Mouse (Mus musculus) hindbrain, embryonic 12.5 days (tissue): ENCODE results near the gene Ppp1r15b. TPM values are rescaled to one million over a fixed set of nuclear protein-coding genes. Genes with fewer than 3 reads are reported as not detected.

ENCODE experiments used
- ATAC-seq: fragments of 200-750 bp; cut with Nextera tagmentation; 2 replicates; pipeline ENCODE4 v1.8.0; 2017; ENCODE audit warnings: moderate TSS enrichment; ENCODE audit not compliant: low FRiP score
- H3K27ac ChIP-seq: fragments of 300-500 bp; sonication (generic); 2 replicates; pipeline ENCODE4 v1.5.1; 2016; ENCODE audit warnings: mild to moderate bottlenecking
- H3K27me3 ChIP-seq: fragments of 300-500 bp; sonication (generic); 2 replicates; pipeline ENCODE4 v1.6.1; 2016; ENCODE audit warnings: mild to moderate bottlenecking
- H3K36me3 ChIP-seq: fragments of 300-500 bp; sonication (generic); 2 replicates; pipeline ENCODE4 v1.6.1; 2016; ENCODE audit warnings: mild to moderate bottlenecking
- H3K4me1 ChIP-seq: fragments of 300-500 bp; sonication (generic); 2 replicates; pipeline ENCODE4 v1.6.1; 2016
- H3K4me2 ChIP-seq: fragments of 300-500 bp; sonication (generic); replicated peaks from 2 replicates; pipeline ENCODE4 v1.6.1; 2016; ENCODE audit warnings: mild to moderate bottlenecking
- H3K4me3 ChIP-seq: fragments of 300-500 bp; sonication (generic); 2 replicates; pipeline ENCODE4 v1.5.1; 2016; ENCODE audit warnings: mild to moderate bottlenecking
- H3K9ac ChIP-seq: fragments of 300-500 bp; sonication (generic); 2 replicates; pipeline ENCODE4 v1.6.1; 2016; ENCODE audit warnings: mild to moderate bottlenecking, moderate library complexity
- H3K9me3 ChIP-seq: fragments of 300-500 bp; sonication (generic); replicated peaks from 2 replicates; pipeline ENCODE4 v1.6.1; 2016; ENCODE audit warnings: mild to moderate bottlenecking
- WGBS: fragments of 180-500 bp; shearing (Covaris S2); methylation state at CpG from one replicate; pipeline ENCODE4 v1.1.7; 2016; 5-methylcytosine and 5-hydroxymethylcytosine counted together
- polyA plus RNA-seq: library from polyadenylated mRNA; unstranded; fragments of >200 nt; fragmentation: Nextera tagmentation; extraction: Ambion mirVana; gene quantifications from 2 replicates; pipeline ENCODE4 v1.2.1, GENCODE M21; 2016

Ppp1r15b gene
- 49.1 and 53.4 TPM in 2 replicates for polyA plus RNA-seq

GRCm38 (mm10) chr1:133130638-133131560, at the start of gene Ppp1r15b:
TSS of gene Ppp1r15b (plus strand) at chr1:133131143.
- H3K9ac ChIP-seq, result peak within 1 kb of the TSS; percentile 96
- peak; percentile 99 for ATAC-seq
- no peaks in the 10 kb centered on the region for H3K27me3 ChIP-seq
- H3K27ac ChIP-seq, result peak within 1 kb of the TSS; percentile 97
- H3K36me3 ChIP-seq, result no peaks in the 10 kb centered on the region
- WGBS, result under 1% methylated on average over 72 of the region's 72 CpGs
- H3K9me3 ChIP-seq, result no peaks in the 10 kb centered on the region
- H3K4me1 ChIP-seq, result peaks cover 49% of the 10 kb centered on the region
- H3K4me2 ChIP-seq, result peak within 1 kb of the TSS; percentile 99
- H3K4me3 ChIP-seq, result peak within 1 kb of the TSS; percentile 97

GRCm38 (mm10) chr1:133083003-133083546, 47.9 kb upstream of the Ppp1r15b start:
- no peak overlapping the region for H3K27ac ChIP-seq
- H3K9me3 ChIP-seq, result no peaks in the 10 kb centered on the region
- peaks cover 43% of the 10 kb centered on the region for H3K36me3 ChIP-seq
- H3K27me3 ChIP-seq, result no peaks in the 10 kb centered on the region
- 88% methylated on average over 5 of the region's 5 CpGs for WGBS
- H3K9ac ChIP-seq, result no peak overlapping the region
- ATAC-seq, result no peak
- H3K4me3 ChIP-seq, result no peak overlapping the region
- no peak overlapping the region for H3K4me2 ChIP-seq
- H3K4me1 ChIP-seq, result peaks cover 45% of the 10 kb centered on the region

GRCm38 (mm10) chr1:133083942-133084625, 46.9 kb upstream of the Ppp1r15b start:
- Histone ChIP-seq H3K36me3 (peaks cover 46% of the 10 kb centered on the region), H3K27ac (no peak overlapping the region), H3K4me3 (no peak overlapping the region), H3K4me2 (no peak overlapping the region), H3K4me1 (peaks cover 39% of the 10 kb centered on the region), H3K9me3 (no peaks in the 10 kb centered on the region), H3K9ac (no peak overlapping the region), H3K27me3 (no peaks in the 10 kb centered on the region)
- ATAC-seq, result no peak
- 72% methylated on average over 11 of the region's 11 CpGs for WGBS

- no peak overlapping the region for H3K9ac ChIP-seq
- WGBS, result 79% methylated on average over 14 of the region's 14 CpGs
- H3K4me3 ChIP-seq, result no peak overlapping the region
- H3K4me1 ChIP-seq, result peaks cover 33% of the 10 kb centered on the region
- no peak for ATAC-seq
- H3K4me2 ChIP-seq, result no peak overlapping the region
- H3K27me3 ChIP-seq, result no peaks in the 10 kb centered on the region
- no peak overlapping the region for H3K27ac ChIP-seq
- no peaks in the 10 kb centered on the region for H3K9me3 ChIP-seq
- peaks cover 51% of the 10 kb centered on the region for H3K36me3 ChIP-seq
Observed at GRCm38 (mm10) chr1:133084708-133085416, 46.1 kb upstream of the Ppp1r15b start.

- H3K27ac ChIP-seq, result no peak overlapping the region
- peaks cover 28% of the 10 kb centered on the region for H3K4me1 ChIP-seq
- H3K27me3 ChIP-seq, result no peaks in the 10 kb centered on the region
- no peak overlapping the region for H3K4me2 ChIP-seq
- WGBS, result 96% methylated on average over 8 of the region's 8 CpGs
- no peak overlapping the region for H3K9ac ChIP-seq
- H3K9me3 ChIP-seq, result no peaks in the 10 kb centered on the region
- ATAC-seq, result no peak
- H3K36me3 ChIP-seq, result peaks cover 57% of the 10 kb centered on the region
- no peak overlapping the region for H3K4me3 ChIP-seq
Observed at GRCm38 (mm10) chr1:133085417-133085742, 45.6 kb upstream of the Ppp1r15b start.

GRCm38 (mm10) chr1:133086804-133087203, 44.1 kb upstream of the Ppp1r15b start:
- H3K4me3 ChIP-seq, result no peak overlapping the region
- ATAC-seq, result no peak
- H3K4me1 ChIP-seq, result peaks cover 18% of the 10 kb centered on the region
- H3K27me3 ChIP-seq, result no peaks in the 10 kb centered on the region
- H3K9ac ChIP-seq, result peak overlapping the region; percentile 18; the same call in 1 of the 2 replicates
- peak overlapping the region; percentile 62; the same call in 1 of the 2 replicates for H3K27ac ChIP-seq
- WGBS, result 81% methylated on average over 10 of the region's 10 CpGs
- H3K9me3 ChIP-seq, result no peaks in the 10 kb centered on the region
- peaks cover 61% of the 10 kb centered on the region for H3K36me3 ChIP-seq
- H3K4me2 ChIP-seq, result no peak overlapping the region

- Histone ChIP-seq H3K27ac (peak overlapping the region; percentile 62; the same call in 1 of the 2 replicates), H3K4me1 (peaks cover 18% of the 10 kb centered on the region), H3K27me3 (no peaks in the 10 kb centered on the region), H3K9me3 (no peaks in the 10 kb centered on the region), H3K4me2 (no peak overlapping the region), H3K4me3 (no peak overlapping the region), H3K9ac (peak overlapping the region; percentile 18; the same call in 1 of the 2 replicates), H3K36me3 (peaks cover 61% of the 10 kb centered on the region)
- ATAC-seq, result peak; percentile 82
- 42% methylated on average over 7 of the region's 7 CpGs for WGBS
Observed at GRCm38 (mm10) chr1:133087206-133087905, 43.6 kb upstream of the Ppp1r15b start.

GRCm38 (mm10) chr1:133088196-133088595, 42.7 kb upstream of the Ppp1r15b start:
- Histone ChIP-seq H3K9ac (no peak overlapping the region), H3K9me3 (no peaks in the 10 kb centered on the region), H3K4me1 (peaks cover 18% of the 10 kb centered on the region), H3K36me3 (peaks cover 60% of the 10 kb centered on the region), H3K27ac (peak overlapping the region; percentile 62; the same call in 1 of the 2 replicates), H3K4me3 (no peak overlapping the region), H3K4me2 (no peak overlapping the region), H3K27me3 (no peaks in the 10 kb centered on the region)
- WGBS, result 81% methylated on average over 10 of the region's 10 CpGs
- ATAC-seq, result no peak

- H3K36me3 ChIP-seq, result peaks cover 67% of the 10 kb centered on the region
Observed at GRCm38 (mm10) chr1:133089415-133089814, 41.5 kb upstream of the Ppp1r15b start.

GRCm38 (mm10) chr1:133090641-133091040, 40.3 kb upstream of the Ppp1r15b start:
- Histone ChIP-seq H3K27me3 (no peaks in the 10 kb centered on the region), H3K27ac (no peak overlapping the region), H3K4me1 (peaks cover 13% of the 10 kb centered on the region), H3K9me3 (no peaks in the 10 kb centered on the region), H3K36me3 (peaks cover 74% of the 10 kb centered on the region), H3K4me2 (no peak overlapping the region), H3K4me3 (no peak overlapping the region), H3K9ac (no peak overlapping the region)
- no peak for ATAC-seq
- WGBS, result 86% methylated on average over 6 of the region's 6 CpGs

More at GRCm38 (mm10) chr1:133089415-133089814, 41.5 kb upstream of the Ppp1r15b start:
- no peak overlapping the region for H3K4me2 ChIP-seq
- 88% methylated on average over 4 of the region's 4 CpGs for WGBS
- no peak overlapping the region for H3K4me3 ChIP-seq
- no peaks in the 10 kb centered on the region for H3K9me3 ChIP-seq
- no peak overlapping the region for H3K9ac ChIP-seq
- H3K4me1 ChIP-seq, result peaks cover 15% of the 10 kb centered on the region
- H3K27me3 ChIP-seq, result no peaks in the 10 kb centered on the region
- no peak for ATAC-seq
- H3K27ac ChIP-seq, result no peak overlapping the region

- ATAC-seq, result no peak
- H3K4me2 ChIP-seq, result no peak overlapping the region
- peaks cover 10% of the 10 kb centered on the region for H3K4me1 ChIP-seq
- H3K36me3 ChIP-seq, result peaks cover 80% of the 10 kb centered on the region
- no peak overlapping the region for H3K4me3 ChIP-seq
- WGBS, result 87% methylated on average over 8 of the region's 8 CpGs
- H3K9ac ChIP-seq, result no peak overlapping the region
- H3K9me3 ChIP-seq, result no peaks in the 10 kb centered on the region
- no peaks in the 10 kb centered on the region for H3K27me3 ChIP-seq
- H3K27ac ChIP-seq, result no peak overlapping the region
Observed at GRCm38 (mm10) chr1:133091483-133091882, 39.5 kb upstream of the Ppp1r15b start.
